Mouse (Mus musculus): ENCODE data around the gene Ccdc142. TPM values are rescaled to one million over a fixed set of nuclear protein-coding genes. Genes with fewer than 3 reads are reported as not detected.

Gene Ccdc142
- polyA plus RNA-seq, 1 experiment from 2014 or later = 1.5 TPM

DNA sequence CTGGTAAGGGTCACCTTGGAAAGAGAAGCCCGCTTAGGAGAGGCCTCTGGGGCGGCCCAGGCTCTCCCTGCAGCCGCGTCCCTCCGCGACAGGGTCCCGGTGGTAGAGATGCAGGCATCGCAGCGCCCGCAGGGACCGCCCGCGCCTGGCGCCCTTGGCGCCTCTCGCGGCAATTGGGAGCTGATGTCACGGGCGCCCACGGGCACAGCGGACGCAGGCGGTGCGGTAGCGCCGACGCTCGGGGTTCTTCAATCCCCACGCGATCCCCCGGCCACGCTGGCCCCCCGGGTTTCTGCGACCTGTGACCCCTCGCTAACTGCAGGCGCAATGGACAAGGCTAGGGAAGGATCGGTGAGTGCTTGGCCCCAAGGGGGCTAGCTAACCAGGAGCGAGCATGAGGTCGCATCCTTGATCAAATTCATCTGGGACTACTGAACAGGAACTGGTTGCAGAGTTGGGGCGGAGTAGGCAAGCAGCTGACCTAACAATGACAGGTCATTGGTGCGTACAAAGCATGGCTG is 40.9 kb downstream of the Ccdc142 start:
- peak overlapping the region; percentile 41 for H3K4me2 ChIP-seq (replicated peaks; ENCODE audit: low read depth, low read length)
- TF ChIP-seq CTCF (IDR thresholded peaks at IDR 0.05) (no peak), EP300 (IDR thresholded peaks at IDR 0.05) (no peak)
- H3K4me1 ChIP-seq (ENCODE audit: insufficient read depth, low read depth, low read length) = peaks cover 3% of the 10 kb centered on the region; the same call in 1 of the 2 replicates
- no peaks in the 10 kb centered on the region for H3K27me3 ChIP-seq (replicated peaks; ENCODE audit: insufficient read depth, low read length)
- H3K9me3 ChIP-seq (ENCODE audit: low read length) = no peaks in the 10 kb centered on the region
- no peak overlapping the region for H3K9ac ChIP-seq (replicated peaks; ENCODE audit: low read depth)
- DNase-seq (ENCODE audit: low spot score) (no peak), ATAC-seq (no peak)
- H3K4me3 ChIP-seq (ENCODE audit: low read depth, low read length) = no peak overlapping the region; the same call in 1 of the 2 replicates
- no peaks in the 10 kb centered on the region for H3K36me3 ChIP-seq (ENCODE audit: insufficient read depth, low read length)
- 12% methylated on average over 41 of the region's 41 CpGs for WGBS
- no peak overlapping the region for H3K27ac ChIP-seq (ENCODE audit: low read length)

DNA sequence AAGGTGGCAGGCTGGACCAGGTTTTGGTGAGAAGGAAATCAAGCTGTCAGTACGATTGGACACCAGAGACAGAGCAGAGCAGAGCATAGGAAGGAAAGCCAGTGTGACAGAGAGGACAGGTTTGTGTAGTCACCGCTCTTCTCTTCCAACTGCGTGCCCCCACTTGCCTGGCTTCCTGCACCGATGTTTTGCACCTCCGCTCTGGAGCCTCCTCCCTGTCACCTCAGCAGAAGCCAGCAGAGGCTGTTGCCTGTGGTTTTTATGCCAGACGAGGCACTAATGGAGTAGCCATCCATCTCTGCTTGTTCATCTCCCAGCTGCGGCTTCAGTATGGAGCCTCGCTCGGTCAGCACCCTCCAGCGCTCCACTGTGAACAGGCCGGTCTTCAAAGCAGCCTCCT is 41.5 kb downstream of the Ccdc142 start:
- ATAC-seq (no peak), DNase-seq (ENCODE audit: low spot score) (no peak)
- H3K9ac ChIP-seq (replicated peaks; ENCODE audit: low read depth) = no peak overlapping the region
- H3K9me3 ChIP-seq (ENCODE audit: low read length) = no peaks in the 10 kb centered on the region
- no peaks in the 10 kb centered on the region for H3K27me3 ChIP-seq (replicated peaks; ENCODE audit: insufficient read depth, low read length)
- 69% methylated on average over 11 of the region's 11 CpGs for WGBS
- no peak overlapping the region for H3K4me3 ChIP-seq (ENCODE audit: low read depth, low read length)
- TF ChIP-seq CTCF (IDR thresholded peaks at IDR 0.05) (no peak), EP300 (IDR thresholded peaks at IDR 0.05) (no peak)
- H3K36me3 ChIP-seq (ENCODE audit: insufficient read depth, low read length) = peaks cover 3% of the 10 kb centered on the region; the same call in 1 of the 2 replicates
- peaks cover 3% of the 10 kb centered on the region; the same call in 1 of the 2 replicates for H3K4me1 ChIP-seq (ENCODE audit: insufficient read depth, low read depth, low read length)
- H3K4me2 ChIP-seq (replicated peaks; ENCODE audit: low read depth, low read length) = no peak overlapping the region
- no peak overlapping the region for H3K27ac ChIP-seq (ENCODE audit: low read length)

DNA sequence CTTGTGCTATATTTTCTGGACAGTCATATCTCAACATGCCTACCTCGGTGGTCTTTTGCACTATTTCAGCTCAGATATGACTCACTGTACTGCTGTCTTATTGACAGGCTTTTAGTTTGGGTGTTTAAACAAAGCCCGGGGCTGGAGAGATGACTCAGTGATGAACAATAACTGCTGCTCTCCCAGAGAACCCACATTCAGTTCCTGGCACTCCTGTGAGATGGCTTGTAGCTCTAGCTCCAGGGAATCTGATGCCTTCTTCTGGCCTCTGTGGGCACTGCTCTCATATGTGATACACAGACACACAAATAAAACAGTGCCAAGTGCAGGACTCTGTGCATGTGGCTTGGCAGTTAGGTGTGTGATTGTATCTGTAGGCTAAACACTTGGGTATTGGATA is 43.8 kb downstream of the Ccdc142 start:
- TF ChIP-seq EP300 (IDR thresholded peaks at IDR 0.05) (no peak), CTCF (IDR thresholded peaks at IDR 0.05) (peak; percentile 15; the same call in 1 of the 2 replicates)
- no peak overlapping the region for H3K4me2 ChIP-seq (replicated peaks; ENCODE audit: low read depth, low read length)
- H3K36me3 ChIP-seq (ENCODE audit: insufficient read depth, low read length) = peaks cover 4% of the 10 kb centered on the region; the same call in 1 of the 2 replicates
- no peak overlapping the region for H3K27ac ChIP-seq (ENCODE audit: low read length)
- H3K4me1 ChIP-seq (ENCODE audit: insufficient read depth, low read depth, low read length) = no peaks in the 10 kb centered on the region
- H3K9ac ChIP-seq (replicated peaks; ENCODE audit: low read depth) = no peak overlapping the region
- no peaks in the 10 kb centered on the region for H3K27me3 ChIP-seq (replicated peaks; ENCODE audit: insufficient read depth, low read length)
- no peak for DNase-seq (ENCODE audit: low spot score)
- WGBS = 53% methylated on average over 2 of the region's 2 CpGs
- no peak overlapping the region for H3K4me3 ChIP-seq (ENCODE audit: low read depth, low read length)
- no peaks in the 10 kb centered on the region for H3K9me3 ChIP-seq (ENCODE audit: low read length)
- no peak for ATAC-seq

DNA sequence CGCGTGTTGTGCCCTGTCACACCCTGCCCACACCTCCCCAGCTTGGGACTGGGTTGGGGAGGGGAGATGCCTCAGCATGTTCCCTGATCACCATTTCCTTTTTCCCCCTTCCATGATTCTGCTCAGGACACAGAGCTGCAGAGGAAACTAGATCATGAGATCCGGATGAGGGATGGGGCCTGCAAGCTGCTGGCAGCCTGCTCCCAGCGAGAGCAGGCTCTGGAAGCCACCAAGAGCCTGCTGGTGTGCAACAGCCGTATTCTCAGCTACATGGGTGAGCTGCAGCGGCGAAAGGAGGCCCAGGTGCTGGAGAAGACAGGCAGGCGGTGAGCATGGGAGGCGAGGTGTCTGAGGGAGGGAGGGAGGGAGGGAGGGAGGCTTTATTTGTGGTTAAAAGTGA is 44.4 kb downstream of the Ccdc142 start:
- Histone ChIP-seq H3K4me2 (replicated peaks; ENCODE audit: low read depth, low read length) (no peak overlapping the region), H3K4me1 (ENCODE audit: insufficient read depth, low read depth, low read length) (no peaks in the 10 kb centered on the region), H3K9me3 (ENCODE audit: low read length) (no peaks in the 10 kb centered on the region), H3K27ac (ENCODE audit: low read length) (no peak overlapping the region), H3K36me3 (ENCODE audit: insufficient read depth, low read length) (peaks cover 4% of the 10 kb centered on the region; the same call in 1 of the 2 replicates), H3K27me3 (replicated peaks; ENCODE audit: insufficient read depth, low read length) (no peaks in the 10 kb centered on the region), H3K4me3 (ENCODE audit: low read depth, low read length) (no peak overlapping the region), H3K9ac (replicated peaks; ENCODE audit: low read depth) (no peak overlapping the region)
- WGBS = 80% methylated on average over 9 of the region's 9 CpGs
- DNase-seq (ENCODE audit: low spot score) (no peak), ATAC-seq (no peak)
- no peak for TF ChIP-seq EP300 (IDR thresholded peaks at IDR 0.05)
- no peak for TF ChIP-seq CTCF (IDR thresholded peaks at IDR 0.05)

DNA sequence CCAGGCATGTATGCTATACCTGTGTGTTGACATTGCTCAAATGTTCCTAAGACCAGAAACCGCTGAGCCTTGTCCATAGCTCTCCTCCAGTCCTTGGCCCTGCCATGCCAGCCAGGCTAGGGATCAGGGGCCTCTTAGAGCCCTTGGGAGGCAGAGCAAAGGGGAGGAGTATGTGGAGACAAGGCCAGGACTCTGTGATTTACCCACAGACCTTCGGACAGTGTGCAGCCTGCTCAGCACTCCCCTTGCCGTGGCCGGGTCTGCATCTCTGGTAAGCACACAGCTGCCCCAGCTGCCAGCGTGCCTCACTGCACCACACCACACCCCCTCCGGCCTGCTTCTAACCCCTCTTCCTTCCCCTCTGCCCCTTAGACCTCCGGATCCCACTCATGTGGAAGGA is 45.9 kb downstream of the Ccdc142 start:
- no peaks in the 10 kb centered on the region for H3K27me3 ChIP-seq (replicated peaks; ENCODE audit: insufficient read depth, low read length)
- DNase-seq (ENCODE audit: low spot score) (no peak), ATAC-seq (no peak)
- no peak overlapping the region for H3K4me3 ChIP-seq (ENCODE audit: low read depth, low read length)
- peaks cover 4% of the 10 kb centered on the region; the same call in 1 of the 2 replicates for H3K36me3 ChIP-seq (ENCODE audit: insufficient read depth, low read length)
- no peak overlapping the region for H3K4me2 ChIP-seq (replicated peaks; ENCODE audit: low read depth, low read length)
- H3K4me1 ChIP-seq (ENCODE audit: insufficient read depth, low read depth, low read length) = no peaks in the 10 kb centered on the region
- no peak overlapping the region for H3K27ac ChIP-seq (ENCODE audit: low read length)
- TF ChIP-seq EP300 (IDR thresholded peaks at IDR 0.05) (no peak), CTCF (IDR thresholded peaks at IDR 0.05) (no peak)
- no peaks in the 10 kb centered on the region for H3K9me3 ChIP-seq (ENCODE audit: low read length)
- no peak overlapping the region for H3K9ac ChIP-seq (replicated peaks; ENCODE audit: low read depth)
- WGBS = 59% methylated on average over 7 of the region's 7 CpGs

DNA sequence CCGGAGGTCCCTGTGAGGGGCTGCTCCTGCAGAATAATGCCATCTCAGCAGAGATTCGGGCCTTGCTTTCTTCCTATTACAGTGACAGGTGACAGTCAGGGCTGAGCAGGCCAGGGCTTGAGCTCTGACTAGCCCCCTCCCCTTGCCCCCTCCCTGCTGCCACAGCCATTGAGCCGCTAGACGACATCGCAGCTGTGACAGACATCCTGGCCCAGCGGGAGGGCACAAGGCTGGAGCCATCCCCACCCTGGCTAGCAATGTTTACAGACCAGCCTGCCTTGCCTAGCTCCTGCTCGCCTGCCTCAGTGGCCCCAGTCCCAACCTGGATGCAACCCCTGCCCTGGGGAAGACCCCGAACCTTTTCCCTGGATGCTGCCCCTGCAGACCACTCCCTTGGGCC is 50.3 kb downstream of the Ccdc142 start:
- Histone ChIP-seq H3K4me3 (ENCODE audit: low read depth, low read length) (no peak overlapping the region), H3K4me2 (replicated peaks; ENCODE audit: low read depth, low read length) (no peak overlapping the region), H3K9ac (replicated peaks; ENCODE audit: low read depth) (no peak overlapping the region), H3K27me3 (replicated peaks; ENCODE audit: insufficient read depth, low read length) (no peaks in the 10 kb centered on the region), H3K9me3 (ENCODE audit: low read length) (no peaks in the 10 kb centered on the region), H3K4me1 (ENCODE audit: insufficient read depth, low read depth, low read length) (0 out of 2 replicates have a peak, but pooled peaks cover 2% of the 10 kb centered on the region), H3K36me3 (ENCODE audit: insufficient read depth, low read length) (peaks cover 4% of the 10 kb centered on the region; the same call in 1 of the 2 replicates), H3K27ac (ENCODE audit: low read length) (no peak overlapping the region)
- no peak for DNase-seq (ENCODE audit: low spot score)
- no peak for ATAC-seq
- 39% methylated on average over 8 of the region's 8 CpGs for WGBS
- no peak for TF ChIP-seq CTCF (IDR thresholded peaks at IDR 0.05)
- TF ChIP-seq EP300 (IDR thresholded peaks at IDR 0.05) = no peak
